Mouse (Mus musculus) retina, postnatal 7 days (tissue): Measurements from ENCODE around the gene Cd209e.
"Not testable (repeated sequence)": the region's sequence is repeated elsewhere in the genome, so short reads cannot be mapped to it uniquely, and the experiment has no call there.

Experiments used
- DNase-seq: peaks from one replicate; pipeline ENCODE4 v3.0.0-alpha.2; 2012; ENCODE audit warnings: low read depth, low spot score

Gene Cd209e

DNA sequence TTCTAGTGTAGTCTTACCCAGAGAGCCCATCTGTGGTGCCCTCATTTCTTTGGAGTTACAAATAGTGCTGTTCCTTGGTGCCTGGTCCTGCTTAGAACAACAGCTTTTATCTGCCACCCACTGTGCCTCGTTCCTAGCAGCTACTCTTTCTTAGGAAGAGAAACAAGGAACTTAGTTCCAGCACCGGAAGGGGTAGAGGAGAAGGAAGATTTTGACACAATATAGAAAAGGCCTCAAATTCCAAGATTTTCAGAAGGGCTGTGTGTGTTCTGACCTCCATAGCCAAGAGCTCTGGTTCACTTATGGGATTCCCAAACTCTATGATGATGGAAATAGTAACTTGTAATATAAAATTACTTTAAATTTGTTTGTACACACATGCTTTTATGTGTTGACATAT lies at the start of gene Cd209e:
TSS of gene Cd209e (minus strand) at position 101 of the 400 bp plus-strand sequence.
- no peak for DNase-seq

DNA sequence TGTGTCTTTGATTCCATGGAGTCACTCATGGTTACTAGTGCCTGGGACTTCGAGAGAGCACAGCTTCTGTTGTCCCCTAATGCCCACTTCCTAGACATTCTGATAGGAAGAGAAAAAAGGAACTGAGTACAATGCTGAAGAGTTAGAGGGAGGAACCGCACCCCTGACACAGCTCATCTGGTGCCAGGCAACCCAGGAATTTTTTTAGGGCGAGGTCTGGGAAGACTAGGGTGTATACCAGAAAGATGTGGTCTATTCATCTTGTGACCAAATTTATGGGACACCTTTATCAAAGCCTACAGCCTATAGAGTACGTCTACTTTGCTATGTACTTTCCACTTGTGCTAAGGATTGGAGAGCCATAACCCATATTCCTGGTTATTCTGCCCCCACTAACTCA lies 24.3 kb upstream of the Cd209e start, which contains the start of gene Cd209d:
TSS of gene Cd209d (minus strand) at position 101 of the 400 bp plus-strand sequence.
- DNase-seq = no peak

DNA sequence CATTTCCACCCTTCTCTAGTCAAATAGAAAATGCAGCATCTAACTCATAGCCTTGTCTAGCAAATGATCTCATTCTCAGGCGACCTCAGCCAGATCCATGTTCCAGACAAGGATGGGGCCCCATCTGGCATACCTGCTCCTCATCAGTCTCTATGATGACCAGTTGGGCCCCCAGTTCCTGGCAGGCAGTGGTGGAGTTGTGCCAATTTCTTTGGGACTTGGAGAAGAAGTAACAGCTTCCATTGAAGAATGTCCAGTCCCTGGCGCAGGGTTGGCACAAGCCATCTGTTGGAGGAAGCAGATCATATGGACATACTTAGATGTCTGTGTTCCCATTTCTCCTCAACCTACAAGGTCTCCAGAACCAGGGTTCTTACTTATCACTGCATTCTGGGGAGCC lies 22.0 kb upstream of the Cd209e start:
- DNase-seq = no peak

DNA sequence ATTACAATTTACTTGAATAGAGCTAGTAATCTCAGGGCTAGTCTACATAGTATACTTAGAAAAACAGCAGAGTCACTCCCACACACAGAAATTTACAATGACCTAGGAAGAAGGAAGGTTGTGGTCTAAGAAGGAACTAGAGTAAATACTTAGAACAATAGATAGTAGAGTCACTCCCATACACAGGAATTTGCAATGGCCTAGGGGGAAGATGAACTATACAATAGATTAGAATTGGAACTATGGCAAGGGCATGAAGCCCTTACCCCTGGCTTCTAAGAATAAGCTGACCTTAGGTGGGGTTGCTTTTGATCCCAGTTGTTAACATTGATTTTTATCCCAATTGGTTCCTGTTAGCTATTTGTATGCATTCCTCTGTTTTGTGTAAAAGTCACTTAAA lies 8.6 kb upstream of the Cd209e start:
- not testable (repeated sequence) for DNase-seq

DNA sequence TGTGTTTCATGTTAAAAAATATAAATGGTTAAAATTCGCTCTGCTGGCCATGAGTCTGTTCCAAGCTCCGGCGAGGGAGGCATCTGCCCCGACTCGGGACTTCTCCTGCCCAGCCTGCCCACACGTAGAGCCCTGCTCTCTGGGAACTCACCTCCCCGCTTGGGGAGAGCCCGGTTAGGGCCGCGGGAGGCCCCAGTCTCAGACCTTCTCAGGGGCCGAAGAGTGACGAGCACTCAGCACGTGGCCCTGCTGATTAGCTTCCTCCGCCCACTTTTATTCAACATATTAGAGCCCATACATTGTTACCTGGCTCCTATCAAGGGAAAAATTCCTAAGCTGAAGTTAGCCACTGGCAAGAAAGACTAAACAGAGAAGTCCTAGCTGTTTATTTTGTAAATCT lies 51.0 kb downstream of the Cd209e start:
- DNase-seq = no peak
